Mouse (Mus musculus) myocyte (in vitro differentiated cells): ENCODE measurements at regions not wholly inside any gene's neighbourhood (a gene's known extent, or its start where the extent isn't known, plus 50 kb on each side); places are given as distances from the start of the nearest gene placed in this dataset.

Experiments
- E2F4 ChIP-seq: IDR thresholded peaks from one replicate; pipeline ENCODE4 v1.6.1; 2011; ENCODE audit warnings: mild to moderate bottlenecking, control low read depth, moderate library complexity; ENCODE audit not compliant: insufficient read depth
- MAX ChIP-seq: IDR thresholded peaks from one replicate; pipeline ENCODE4 v1.6.1; 2011; ENCODE audit warnings: low read depth, mild to moderate bottlenecking, control low read depth
- MYOG ChIP-seq, 3 experiments: IDR thresholded peaks; one replicate each; pipeline ENCODE4 v1.6.1; 2011; ENCODE audit warnings: control low read depth in 2 of 3, low read depth in 2 of 3, mild to moderate bottlenecking in 2 of 3; ENCODE audit not compliant: insufficient read length in 2 of 3, control insufficient read depth in 1 of 3, insufficient read depth in 1 of 3
- POLR2A ChIP-seq: IDR thresholded peaks from one replicate; pipeline ENCODE4 v1.6.1; 2011; ENCODE audit warnings: low read depth, mild to moderate bottlenecking, control low read depth, moderate library complexity; ENCODE audit not compliant: insufficient read length
- POLR2AphosphoS2 ChIP-seq: IDR thresholded peaks from one replicate; pipeline ENCODE4 v1.6.1; 2011; ENCODE audit warnings: low read depth, control low read depth; ENCODE audit not compliant: insufficient read length

DNA sequence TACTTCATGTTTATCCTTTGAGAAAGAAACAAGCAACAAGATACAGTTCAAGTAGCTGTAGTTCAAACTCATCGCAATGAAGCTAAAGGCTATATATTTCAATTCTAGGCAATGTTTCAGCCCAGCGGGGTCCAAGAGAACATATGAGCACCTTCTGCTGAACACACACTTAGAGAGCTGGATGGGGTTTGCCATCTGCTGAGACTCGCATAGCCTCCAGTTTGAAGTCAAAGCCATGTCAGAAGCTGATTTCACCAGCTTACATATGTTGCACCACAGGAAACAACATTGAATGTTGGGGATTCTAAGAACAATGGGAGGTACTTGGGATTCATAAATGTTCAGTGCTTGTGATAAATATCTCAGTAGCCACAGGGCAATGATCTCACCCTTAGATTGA lies 801.4 kb downstream of the Tbl1xr1 start:
- TF ChIP-seq MAX (no peak), POLR2A (no peak), E2F4 (no peak), MYOG (IDR thresholded peaks at IDR 0.05; ENCODE audit: control insufficient read depth in 1 of 3, insufficient read depth in 1 of 3, insufficient read length in 2 of 3, low read depth in 2 of 3) (no peak), POLR2AphosphoS2 (no peak)
